Mouse (Mus musculus) forebrain, embryonic 11.5 days (tissue): ENCODE measurements at regions not wholly inside any gene's neighbourhood (a gene's known extent, or its start where the extent isn't known, plus 50 kb on each side); places are given as distances from the start of the nearest gene placed in this dataset.

Experiments used
- ATAC-seq: fragments of 200-750 bp; cut with Nextera tagmentation; replicated peaks from 2 replicates; pipeline ENCODE4 v1.8.0; 2017; ENCODE audit warnings: moderate TSS enrichment; ENCODE audit not compliant: low FRiP score
- DNase-seq: peaks from one replicate; pipeline ENCODE4 v3.0.0-alpha.2; 2017; ENCODE audit warnings: low spot score
- H3K27ac ChIP-seq: fragments of 300-500 bp; sonication (generic); 2 replicates; pipeline ENCODE4 v1.5.1; 2014; ENCODE audit warnings: low read depth, low read length
- H3K27me3 ChIP-seq: fragments of 300-500 bp; sonication (generic); 2 replicates; pipeline ENCODE4 v1.6.1; 2014; ENCODE audit warnings: mild to moderate bottlenecking, low read length, mixed read lengths; ENCODE audit not compliant: control insufficient read depth, insufficient read depth
- H3K36me3 ChIP-seq: fragments of 300-500 bp; sonication (generic); 2 replicates; pipeline ENCODE4 v1.6.1; 2014; ENCODE audit warnings: mild to moderate bottlenecking, low read length, moderate library complexity, mixed read lengths; ENCODE audit not compliant: control insufficient read depth, insufficient read depth
- H3K4me1 ChIP-seq: fragments of 300-500 bp; sonication (generic); replicated peaks from 2 replicates; pipeline ENCODE4 v1.6.1; 2014; ENCODE audit warnings: low read length, mixed read lengths; ENCODE audit not compliant: control insufficient read depth, insufficient read depth
- H3K4me2 ChIP-seq: fragments of 300-500 bp; sonication (generic); 2 replicates; pipeline ENCODE4 v1.6.1; 2014; ENCODE audit warnings: low read depth, mild to moderate bottlenecking, low read length, moderate library complexity, mixed read lengths; ENCODE audit not compliant: severe bottlenecking
- H3K4me3 ChIP-seq: fragments of 300-500 bp; sonication (generic); 2 replicates; pipeline ENCODE4 v1.5.1; 2014; ENCODE audit warnings: low read depth, low read length
- H3K9ac ChIP-seq: fragments of 300-500 bp; sonication (generic); 2 replicates; pipeline ENCODE4 v1.6.1; 2014; ENCODE audit warnings: low read length
- H3K9me3 ChIP-seq: fragments of 300-500 bp; sonication (generic); 2 replicates; pipeline ENCODE4 v1.6.1; 2016; ENCODE audit warnings: low read length, mixed read lengths; ENCODE audit not compliant: control insufficient read depth
- WGBS: fragments of 180-500 bp; shearing (Covaris S2); extraction: QIAGEN DNeasy Blood & Tissue Kit; methylation state at CpG from one replicate; pipeline ENCODE4 v1.1.7; 2014; 5-methylcytosine and 5-hydroxymethylcytosine counted together

- no peaks in the 10 kb centered on the region for H3K4me1 ChIP-seq
- no peak overlapping the region for H3K4me3 ChIP-seq
- H3K9me3 ChIP-seq, result no peaks in the 10 kb centered on the region
- DNase-seq (no peak), ATAC-seq (0 out of 2 replicates have a peak, but pooled peaks have one; percentile 64)
- H3K9ac ChIP-seq, result no peak overlapping the region
- no peaks in the 10 kb centered on the region for H3K36me3 ChIP-seq
- H3K4me2 ChIP-seq, result no peak overlapping the region
- H3K27me3 ChIP-seq, result no peaks in the 10 kb centered on the region
- WGBS, result 44% methylated on average over 2 of the region's 2 CpGs
- no peak overlapping the region for H3K27ac ChIP-seq
Measured at GRCm38 (mm10) chr4:29604322-29604721, 791.4 kb downstream of the Epha7 start.

GRCm38 (mm10) chr4:29617910-29618309, 805.0 kb downstream of the Epha7 start:
- DNase-seq (no peak), ATAC-seq (no peak)
- Histone ChIP-seq H3K4me3 (no peak overlapping the region), H3K4me2 (no peak overlapping the region), H3K36me3 (no peaks in the 10 kb centered on the region), H3K27ac (no peak overlapping the region), H3K9me3 (no peaks in the 10 kb centered on the region), H3K27me3 (no peaks in the 10 kb centered on the region), H3K4me1 (no peaks in the 10 kb centered on the region), H3K9ac (no peak overlapping the region)
- WGBS, result 83% methylated on average over 3 of the region's 3 CpGs

- Histone ChIP-seq H3K27me3 (no peaks in the 10 kb centered on the region), H3K4me1 (no peaks in the 10 kb centered on the region), H3K4me3 (no peak overlapping the region), H3K27ac (no peak overlapping the region), H3K4me2 (no peak overlapping the region), H3K36me3 (no peaks in the 10 kb centered on the region), H3K9ac (no peak overlapping the region), H3K9me3 (no peaks in the 10 kb centered on the region)
- WGBS, result 72% methylated on average over 2 of the region's 2 CpGs
- ATAC-seq (no peak), DNase-seq (no peak)
Measured at GRCm38 (mm10) chr4:29644839-29645565, 832.1 kb downstream of the Epha7 start.

GRCm38 (mm10) chr4:29653951-29654350, 841.0 kb downstream of the Epha7 start:
- no peak for DNase-seq
- H3K9ac ChIP-seq, result no peak overlapping the region
- H3K27me3 ChIP-seq, result no peaks in the 10 kb centered on the region
- no peaks in the 10 kb centered on the region for H3K4me1 ChIP-seq
- H3K27ac ChIP-seq, result no peak overlapping the region
- ATAC-seq, result no peak
- WGBS, result 61% methylated on average over 2 of the region's 2 CpGs
- H3K36me3 ChIP-seq, result no peaks in the 10 kb centered on the region
- H3K4me2 ChIP-seq, result no peak overlapping the region
- H3K4me3 ChIP-seq, result no peak overlapping the region
- no peaks in the 10 kb centered on the region for H3K9me3 ChIP-seq

DNA sequence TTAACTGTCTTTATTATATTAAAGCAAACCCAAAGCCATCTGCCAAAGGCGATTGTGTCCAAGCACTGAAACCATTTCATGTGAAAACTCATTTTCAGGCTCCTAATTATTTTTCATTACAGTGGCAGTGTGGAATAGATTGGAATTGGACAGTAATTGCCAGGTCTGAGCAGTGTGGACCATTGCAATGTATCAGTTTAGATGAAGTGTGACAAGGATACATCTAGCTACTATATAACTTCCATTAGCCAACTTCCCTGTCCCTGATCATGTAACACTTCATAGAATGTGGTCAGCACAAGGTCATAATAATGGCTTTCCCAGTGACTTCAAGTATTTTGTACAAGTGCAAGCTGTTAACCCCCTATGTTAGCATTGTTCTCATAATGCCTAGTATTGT, 842.7 kb downstream of the Epha7 start:
- H3K36me3 ChIP-seq, result no peaks in the 10 kb centered on the region
- no peak overlapping the region for H3K27ac ChIP-seq
- no peaks in the 10 kb centered on the region for H3K9me3 ChIP-seq
- DNase-seq (no peak), ATAC-seq (no peak)
- no peak overlapping the region for H3K9ac ChIP-seq
- no peak overlapping the region for H3K4me3 ChIP-seq
- WGBS, result 85% methylated on average over 1 of the region's 1 CpGs
- H3K4me2 ChIP-seq, result no peak overlapping the region
- H3K4me1 ChIP-seq, result no peaks in the 10 kb centered on the region
- H3K27me3 ChIP-seq, result no peaks in the 10 kb centered on the region

DNA sequence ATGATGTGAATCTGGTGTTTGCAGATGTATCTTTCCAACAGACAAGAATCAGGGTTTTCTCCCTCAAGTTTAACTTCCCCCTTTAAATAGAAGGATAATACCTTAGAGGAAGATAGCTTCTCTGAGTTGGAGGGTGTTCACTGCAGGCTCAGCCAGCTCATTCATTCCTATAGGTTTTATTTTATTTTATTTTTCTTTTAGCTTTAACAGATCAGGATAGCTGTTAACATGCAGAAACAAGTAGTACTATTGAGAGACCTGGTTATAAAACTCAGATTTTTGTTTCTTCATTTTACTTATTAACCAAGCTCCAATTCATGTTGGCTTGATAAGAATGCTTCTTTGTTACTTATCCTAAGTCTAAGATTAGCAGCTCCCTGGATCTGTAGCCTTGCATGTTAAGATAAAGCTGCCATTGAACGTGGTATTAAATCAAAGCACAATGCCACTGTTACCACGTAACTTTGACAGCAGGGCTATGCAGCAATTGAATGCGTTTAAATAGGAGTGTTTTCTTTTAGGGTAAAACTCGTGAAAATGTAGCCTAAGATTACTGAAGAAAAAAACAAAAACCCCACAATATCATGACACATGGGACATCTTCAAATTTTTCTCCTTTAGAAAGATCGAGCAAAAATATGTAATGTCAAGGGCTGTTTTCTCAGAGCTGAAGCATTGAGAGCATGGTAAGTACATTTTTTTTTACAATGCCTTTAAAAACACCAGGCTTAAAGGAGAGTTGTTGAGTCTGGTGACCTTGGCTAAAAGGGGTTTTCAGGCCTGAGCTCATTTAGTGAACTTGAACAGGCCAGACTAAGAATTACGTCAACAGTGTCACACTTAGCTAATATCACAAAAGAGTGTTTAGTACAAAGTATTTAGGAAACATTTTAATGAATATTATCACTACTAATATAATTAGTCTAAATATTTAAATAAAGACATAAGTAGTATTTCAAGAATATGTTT, 848.5 kb downstream of the Epha7 start:
- H3K4me2 ChIP-seq, result no peak overlapping the region
- no peak overlapping the region for H3K27ac ChIP-seq
- no peaks in the 10 kb centered on the region for H3K4me1 ChIP-seq
- no peak for DNase-seq
- no peaks in the 10 kb centered on the region for H3K27me3 ChIP-seq
- H3K36me3 ChIP-seq, result no peaks in the 10 kb centered on the region
- no peak for ATAC-seq
- no peaks in the 10 kb centered on the region for H3K9me3 ChIP-seq
- H3K4me3 ChIP-seq, result no peak overlapping the region
- WGBS, result 30% methylated on average over 6 of the region's 6 CpGs
- H3K9ac ChIP-seq, result no peak overlapping the region

- DNase-seq (no peak), ATAC-seq (no peak)
- no peak overlapping the region for H3K9ac ChIP-seq
- H3K27me3 ChIP-seq, result no peaks in the 10 kb centered on the region
- H3K4me2 ChIP-seq, result no peak overlapping the region
- H3K4me1 ChIP-seq, result no peaks in the 10 kb centered on the region
- H3K36me3 ChIP-seq, result no peaks in the 10 kb centered on the region
- H3K4me3 ChIP-seq, result no peak overlapping the region
- H3K27ac ChIP-seq, result no peak overlapping the region
- H3K9me3 ChIP-seq, result no peaks in the 10 kb centered on the region
- 88% methylated on average over 8 of the region's 8 CpGs for WGBS
Measured at GRCm38 (mm10) chr4:29665561-29665960, 852.6 kb downstream of the Epha7 start.

DNA sequence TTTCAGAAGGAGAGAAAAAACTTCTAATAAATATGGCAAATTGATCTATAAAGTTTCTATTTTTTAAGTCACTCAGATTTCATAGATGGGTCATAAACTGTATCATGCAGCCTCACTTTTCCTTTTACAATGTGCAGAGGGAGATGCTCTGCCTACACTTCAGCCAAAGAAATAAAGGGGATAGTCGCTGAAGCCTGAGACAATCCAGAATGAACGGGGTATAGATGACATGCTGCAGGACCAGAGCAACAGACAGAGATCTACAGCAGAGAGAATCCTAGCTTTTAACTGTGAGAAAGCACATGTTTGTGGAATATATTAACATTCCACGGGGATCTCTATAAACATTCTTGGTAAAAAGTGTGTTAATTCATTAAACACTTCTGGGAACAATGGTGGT, 881.2 kb downstream of the Epha7 start:
- Histone ChIP-seq H3K4me3 (no peak overlapping the region), H3K36me3 (no peaks in the 10 kb centered on the region), H3K4me1 (no peaks in the 10 kb centered on the region), H3K27ac (no peak overlapping the region), H3K4me2 (no peak overlapping the region), H3K9ac (no peak overlapping the region), H3K27me3 (no peaks in the 10 kb centered on the region), H3K9me3 (no peaks in the 10 kb centered on the region)
- ATAC-seq (no peak), DNase-seq (no peak)
- 77% methylated on average over 3 of the region's 3 CpGs for WGBS
